Mouse (Mus musculus) naive thymus-derived CD4-positive, alpha-beta T cell, adult 2 months (primary cell): ENCODE data around the gene Olfr887.

Experiments used
- DNase-seq: peaks from one replicate; pipeline ENCODE4 v3.0.0-alpha.2; 2011; ENCODE audit warnings: low read depth

The Olfr887 gene

DNA sequence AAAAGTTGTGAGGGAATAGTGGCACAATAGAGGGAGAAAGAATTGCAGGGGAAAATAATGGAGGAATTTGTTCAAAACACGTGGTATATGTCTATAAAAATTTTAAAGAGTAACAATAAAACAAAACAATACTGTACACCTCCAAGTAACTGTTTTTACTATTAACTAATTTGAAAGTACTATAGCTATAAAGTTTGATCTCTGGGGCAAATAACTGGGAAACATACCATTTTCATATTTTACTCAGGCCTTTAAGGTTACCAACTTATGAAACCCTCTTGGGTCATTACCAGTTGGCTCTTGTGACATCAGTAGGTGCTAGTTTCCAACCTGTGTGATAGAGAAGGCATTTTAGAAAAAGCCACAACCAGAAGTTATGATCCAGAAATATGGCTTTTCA lies at the start of gene Olfr887:
Gene Olfr887 (plus strand): TSS at position 301 of the 400 bp plus-strand sequence.
- no peak for DNase-seq

- no peak for DNase-seq
Observed at GRCm38 (mm10) chr9:38046255-38046654, 37.6 kb upstream of the Olfr887 start, which contains the start of gene Olfr884. Olfr884 (plus strand) TSS chr9:38046555.

GRCm38 (mm10) chr9:38061022-38061421 lies 22.9 kb upstream of the Olfr887 start, which contains the start of gene Olfr885:
Olfr885 (plus strand) TSS chr9:38061322.
- no peak for DNase-seq

- no peak for DNase-seq
Observed at GRCm38 (mm10) chr9:38107828-38108227, 24.0 kb downstream of the Olfr887 start, which contains the start of gene Olfr888. Olfr888 (plus strand) TSS chr9:38108128.

GRCm38 (mm10) chr9:38114898-38115297 lies 31.0 kb downstream of the Olfr887 start, which contains the start of gene Olfr889:
Olfr889 (plus strand) TSS chr9:38115198.
- DNase-seq = no peak
